Mouse (Mus musculus): Measurements from ENCODE around the gene Olfr777.

DNA sequence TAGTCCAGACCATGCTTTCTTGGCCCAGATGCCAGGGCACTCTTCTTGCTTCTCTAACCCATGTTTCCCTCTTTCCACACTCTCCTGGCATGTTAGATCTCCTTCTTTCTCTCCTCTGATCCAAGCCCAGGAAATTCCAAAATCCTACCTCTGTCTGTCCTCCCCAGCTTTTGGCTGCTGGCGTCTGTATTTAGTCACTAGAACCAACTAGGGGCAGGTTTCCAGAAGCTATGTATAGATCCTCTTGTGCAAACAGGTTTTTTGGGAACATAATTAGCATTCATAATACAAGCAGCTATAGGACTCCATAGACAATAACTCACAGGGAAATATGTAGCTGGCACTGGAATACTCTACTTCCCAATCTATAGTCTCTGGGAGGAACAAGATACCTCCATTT lies 40.5 kb downstream of the Olfr777 start:
- TF ChIP-seq CTCF (IDR thresholded peaks at IDR 0.05; ENCODE audit: low read depth), result no peak
- TF ChIP-seq EP300 (IDR thresholded peaks at IDR 0.05; ENCODE audit: low read depth), result no peak

Measured in liver, embryonic 14.5 days (tissue).